Mouse (Mus musculus): Measurements from ENCODE around the gene Pou3f3. TPM values are rescaled to one million over a fixed set of nuclear protein-coding genes. Genes with fewer than 3 reads are reported as not detected.

The Pou3f3 gene
- polyA plus RNA-seq, 1 experiment from 2014 or later, result 52.0 TPM

DNA sequence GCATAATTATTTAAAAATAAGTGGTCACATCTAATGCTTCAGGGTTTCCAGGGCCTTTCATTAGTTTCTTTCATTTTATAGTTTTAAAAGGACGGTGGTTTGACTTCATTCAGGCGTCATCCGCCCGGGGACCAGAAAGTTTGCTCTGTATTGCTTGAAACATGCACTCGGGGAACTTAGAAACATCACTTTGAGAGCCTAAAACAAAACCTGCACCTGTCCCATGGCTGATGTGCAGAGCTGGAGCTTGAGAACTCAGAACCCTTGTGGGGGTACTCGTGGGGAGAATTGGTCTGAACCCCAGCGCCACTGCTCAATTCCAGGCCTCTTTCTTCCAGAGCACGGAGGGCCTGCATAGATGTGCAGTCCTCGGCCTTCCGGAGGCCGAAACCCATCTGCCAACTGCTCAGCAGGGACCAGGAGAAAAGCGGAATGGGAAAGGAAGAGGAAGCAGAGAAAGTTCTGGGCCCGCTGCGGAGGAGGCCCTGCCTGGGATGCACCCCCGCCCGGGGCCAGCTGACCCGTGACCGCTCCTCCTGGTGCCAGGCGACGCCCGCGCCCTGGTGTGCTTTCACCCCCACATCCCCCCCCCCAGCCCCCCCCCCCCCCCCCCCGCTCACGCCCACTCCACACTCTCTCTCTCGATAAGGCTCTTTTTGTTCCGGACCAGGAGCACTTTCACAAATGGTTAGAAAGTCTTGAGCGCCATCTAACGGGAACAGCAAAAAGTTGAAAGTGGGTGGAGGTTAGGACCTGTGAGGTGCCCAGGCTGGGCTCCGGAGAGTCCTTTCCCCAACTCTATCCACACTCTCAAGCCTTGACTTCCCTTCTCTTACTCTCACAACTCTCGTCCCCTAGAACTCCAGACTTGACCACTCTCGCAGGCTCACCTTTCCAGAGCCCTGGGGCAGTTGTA, 18.7 kb downstream of the Pou3f3 start:
- under 1% methylated on average over 24 of the region's 31 CpGs for WGBS
- no peaks in the 10 kb centered on the region for H3K9me3 ChIP-seq
- H3K36me3 ChIP-seq, result no peaks in the 10 kb centered on the region
- H3K4me1 ChIP-seq, result peaks cover 50% of the 10 kb centered on the region
- H3K9ac ChIP-seq (replicated peaks), result peak overlapping the region; percentile 65
- H3K4me3 ChIP-seq, result peak overlapping the region; percentile 56
- H3K27me3 ChIP-seq, result no peaks in the 10 kb centered on the region
- peak; percentile 63 for ATAC-seq (replicated peaks)
- peak overlapping the region; percentile 89 for H3K27ac ChIP-seq (replicated peaks)
- H3K4me2 ChIP-seq (replicated peaks), result peak overlapping the region; percentile 60

DNA sequence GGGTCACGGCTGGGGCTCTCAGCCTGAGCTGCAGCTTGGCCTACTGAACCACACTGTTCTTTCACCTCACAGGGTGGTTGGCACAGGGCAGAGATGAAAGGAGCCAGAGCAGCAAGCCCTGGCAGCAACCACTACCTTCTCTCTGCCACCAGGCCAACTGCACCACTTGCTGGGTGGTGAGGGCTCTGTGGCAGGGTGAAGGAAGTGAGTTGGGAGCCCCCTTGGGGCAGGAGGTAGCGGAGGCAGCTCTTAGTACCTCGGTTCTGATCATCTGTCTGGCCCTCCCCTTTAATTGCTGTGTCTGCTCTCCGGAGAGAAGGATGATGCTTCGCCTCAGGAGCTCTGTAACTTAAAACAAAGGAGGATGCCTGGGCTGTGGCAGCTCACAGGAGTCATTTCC, 23.0 kb downstream of the Pou3f3 start:
- Histone ChIP-seq H3K27ac (replicated peaks) (peak overlapping the region; percentile 31; the same call in 1 of the 2 replicates), H3K4me2 (replicated peaks) (no peak overlapping the region), H3K9ac (replicated peaks) (no peak overlapping the region), H3K36me3 (no peaks in the 10 kb centered on the region), H3K4me3 (no peak overlapping the region), H3K27me3 (no peaks in the 10 kb centered on the region), H3K9me3 (no peaks in the 10 kb centered on the region), H3K4me1 (peaks cover 20% of the 10 kb centered on the region)
- peak; percentile 52 for ATAC-seq (replicated peaks)
- WGBS, result 15% methylated on average over 5 of the region's 5 CpGs

DNA sequence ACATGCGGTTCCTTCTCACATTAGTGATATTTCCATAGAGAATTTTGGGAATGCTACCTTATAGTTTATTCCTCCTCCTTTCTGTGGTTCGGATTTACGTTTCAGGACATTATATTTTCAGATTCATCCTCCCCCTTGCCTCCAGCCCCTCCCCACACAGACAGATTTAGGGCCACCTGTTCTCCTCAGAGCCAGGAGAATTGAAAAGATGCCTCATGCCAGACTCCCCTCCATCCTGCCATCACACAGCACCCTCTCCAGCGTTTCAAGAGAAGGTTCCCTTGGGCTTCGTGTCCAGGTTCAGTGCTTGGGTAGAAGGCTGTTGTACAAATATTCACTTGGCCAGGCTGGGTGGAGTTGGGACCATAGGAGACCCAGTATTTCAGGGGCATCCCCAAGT, 25.8 kb downstream of the Pou3f3 start:
- ATAC-seq (replicated peaks), result no peak
- Histone ChIP-seq H3K27ac (replicated peaks) (peak overlapping the region; percentile 33; the same call in 1 of the 2 replicates), H3K9ac (replicated peaks) (no peak overlapping the region), H3K4me1 (peaks cover 14% of the 10 kb centered on the region), H3K27me3 (no peaks in the 10 kb centered on the region), H3K36me3 (no peaks in the 10 kb centered on the region), H3K9me3 (no peaks in the 10 kb centered on the region), H3K4me3 (no peak overlapping the region), H3K4me2 (replicated peaks) (no peak overlapping the region)
- WGBS, result 59% methylated on average over 5 of the region's 5 CpGs

DNA sequence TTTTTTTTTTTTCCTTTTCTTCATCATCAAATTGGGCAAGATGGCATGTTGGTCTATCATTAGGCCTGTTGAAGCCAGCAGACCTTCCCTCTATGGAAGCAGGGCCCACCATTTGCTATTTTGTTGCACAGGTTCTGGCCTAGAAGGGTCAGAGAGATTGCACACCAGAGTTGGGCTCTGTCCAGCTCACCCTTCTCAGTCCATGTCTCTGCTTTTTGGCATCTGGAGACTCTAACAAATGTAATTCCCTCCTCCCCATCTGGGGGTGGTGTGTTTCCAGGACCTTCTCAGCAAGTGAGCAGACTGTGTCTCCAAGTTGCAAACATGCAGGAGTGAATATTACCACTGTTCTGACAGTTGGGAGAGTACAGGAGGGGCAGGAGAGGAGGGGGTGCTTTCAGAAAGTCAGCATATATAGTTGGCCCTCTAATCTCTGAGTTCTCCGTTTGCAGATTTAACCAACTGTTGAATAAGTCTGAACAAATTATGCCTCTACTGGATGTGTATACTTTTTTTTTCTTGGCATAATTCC, 28.3 kb downstream of the Pou3f3 start:
- ATAC-seq (replicated peaks), result no peak
- H3K27me3 ChIP-seq, result no peaks in the 10 kb centered on the region
- H3K4me2 ChIP-seq (replicated peaks), result no peak overlapping the region
- WGBS, result 76% methylated on average over 1 of the region's 1 CpGs
- no peaks in the 10 kb centered on the region for H3K9me3 ChIP-seq
- H3K27ac ChIP-seq (replicated peaks), result peak overlapping the region; percentile 55; the same call in 1 of the 2 replicates
- no peaks in the 10 kb centered on the region for H3K36me3 ChIP-seq
- H3K4me1 ChIP-seq, result peaks cover 6% of the 10 kb centered on the region
- H3K9ac ChIP-seq (replicated peaks), result no peak overlapping the region
- no peak overlapping the region for H3K4me3 ChIP-seq

DNA sequence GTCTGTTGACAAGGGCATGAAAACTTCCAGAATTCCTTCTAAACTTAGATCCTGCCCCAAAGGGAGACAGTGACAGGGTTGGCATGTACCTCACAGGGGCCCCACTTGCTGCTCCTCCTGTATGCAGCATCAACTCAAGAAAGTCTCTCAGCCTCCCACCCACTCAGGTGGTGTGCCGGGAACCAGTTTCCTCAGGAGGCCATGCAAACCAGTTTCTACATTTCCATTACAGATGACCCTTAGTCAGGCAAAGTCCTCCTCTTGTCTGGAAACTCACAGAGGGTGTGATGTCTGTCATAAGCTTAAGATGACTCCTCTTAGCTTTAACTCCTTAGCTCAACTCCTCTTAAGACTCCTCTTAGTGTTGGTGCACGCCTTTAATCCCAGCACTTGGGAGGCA, 29.3 kb downstream of the Pou3f3 start:
- Histone ChIP-seq H3K36me3 (no peaks in the 10 kb centered on the region), H3K27ac (replicated peaks) (no peak overlapping the region), H3K4me2 (replicated peaks) (no peak overlapping the region), H3K9me3 (no peaks in the 10 kb centered on the region), H3K4me3 (no peak overlapping the region), H3K27me3 (no peaks in the 10 kb centered on the region), H3K4me1 (0 out of 2 replicates have a peak, but pooled peaks cover 2% of the 10 kb centered on the region), H3K9ac (replicated peaks) (no peak overlapping the region)
- no peak for ATAC-seq (replicated peaks)
- WGBS, result 92% methylated on average over 2 of the region's 2 CpGs

DNA sequence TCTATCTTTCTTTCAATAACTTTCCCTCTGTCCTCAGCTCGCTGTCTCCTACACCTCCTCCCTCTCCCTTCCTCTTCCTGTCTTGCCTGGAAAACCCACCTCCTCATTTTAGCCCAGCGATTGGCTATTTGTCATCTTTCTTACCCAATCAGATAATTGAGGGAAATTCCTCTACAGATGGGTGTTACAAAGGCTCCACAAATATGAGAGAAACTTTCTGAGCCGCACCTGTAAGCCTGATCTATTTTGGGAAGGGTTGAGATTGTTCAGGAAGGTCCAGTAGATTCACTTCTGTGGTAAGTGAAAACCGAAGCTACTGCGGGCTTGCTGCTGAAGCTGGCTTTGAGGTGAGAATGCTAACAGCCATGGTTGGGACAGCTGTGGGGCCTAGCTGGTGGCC, 31.6 kb downstream of the Pou3f3 start:
- Histone ChIP-seq H3K9ac (replicated peaks) (no peak overlapping the region), H3K9me3 (no peaks in the 10 kb centered on the region)
- ATAC-seq (replicated peaks), result no peak

DNA sequence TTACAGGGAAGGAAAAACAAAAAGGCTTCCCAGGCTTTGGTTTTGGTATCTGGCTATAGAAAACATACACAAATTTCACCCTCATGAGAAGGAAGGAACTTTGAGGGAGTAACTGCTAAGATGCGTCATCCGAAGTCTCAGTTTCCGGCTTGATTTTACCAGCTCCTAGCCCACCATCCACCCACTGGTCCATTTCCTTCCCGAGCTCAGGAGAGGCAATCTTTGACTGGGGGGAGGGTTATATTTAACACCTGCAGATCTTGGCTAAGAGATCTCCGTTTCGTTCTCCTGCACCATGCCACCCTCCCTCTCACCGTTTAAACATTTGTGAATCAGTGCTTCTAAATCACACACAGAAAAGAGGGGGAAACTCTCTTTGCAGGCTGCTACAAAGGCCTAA, 32.1 kb downstream of the Pou3f3 start:
- ATAC-seq (replicated peaks), result no peak
- no peaks in the 10 kb centered on the region for H3K9me3 ChIP-seq
- H3K27ac ChIP-seq (replicated peaks), result no peak overlapping the region
- H3K4me3 ChIP-seq, result no peak overlapping the region
- no peaks in the 10 kb centered on the region for H3K36me3 ChIP-seq
- H3K27me3 ChIP-seq, result no peaks in the 10 kb centered on the region
- H3K4me2 ChIP-seq (replicated peaks), result no peak overlapping the region
- no peaks in the 10 kb centered on the region for H3K4me1 ChIP-seq
- 57% methylated on average over 7 of the region's 7 CpGs for WGBS
- H3K9ac ChIP-seq (replicated peaks), result no peak overlapping the region

More for the DNA sequence above, 31.6 kb downstream of the Pou3f3 start:
- Histone ChIP-seq H3K4me3 (no peak overlapping the region), H3K4me1 (no peaks in the 10 kb centered on the region), H3K27me3 (no peaks in the 10 kb centered on the region), H3K4me2 (replicated peaks) (no peak overlapping the region), H3K36me3 (no peaks in the 10 kb centered on the region), H3K27ac (replicated peaks) (no peak overlapping the region)
- WGBS, result 84% methylated on average over 5 of the region's 5 CpGs

DNA sequence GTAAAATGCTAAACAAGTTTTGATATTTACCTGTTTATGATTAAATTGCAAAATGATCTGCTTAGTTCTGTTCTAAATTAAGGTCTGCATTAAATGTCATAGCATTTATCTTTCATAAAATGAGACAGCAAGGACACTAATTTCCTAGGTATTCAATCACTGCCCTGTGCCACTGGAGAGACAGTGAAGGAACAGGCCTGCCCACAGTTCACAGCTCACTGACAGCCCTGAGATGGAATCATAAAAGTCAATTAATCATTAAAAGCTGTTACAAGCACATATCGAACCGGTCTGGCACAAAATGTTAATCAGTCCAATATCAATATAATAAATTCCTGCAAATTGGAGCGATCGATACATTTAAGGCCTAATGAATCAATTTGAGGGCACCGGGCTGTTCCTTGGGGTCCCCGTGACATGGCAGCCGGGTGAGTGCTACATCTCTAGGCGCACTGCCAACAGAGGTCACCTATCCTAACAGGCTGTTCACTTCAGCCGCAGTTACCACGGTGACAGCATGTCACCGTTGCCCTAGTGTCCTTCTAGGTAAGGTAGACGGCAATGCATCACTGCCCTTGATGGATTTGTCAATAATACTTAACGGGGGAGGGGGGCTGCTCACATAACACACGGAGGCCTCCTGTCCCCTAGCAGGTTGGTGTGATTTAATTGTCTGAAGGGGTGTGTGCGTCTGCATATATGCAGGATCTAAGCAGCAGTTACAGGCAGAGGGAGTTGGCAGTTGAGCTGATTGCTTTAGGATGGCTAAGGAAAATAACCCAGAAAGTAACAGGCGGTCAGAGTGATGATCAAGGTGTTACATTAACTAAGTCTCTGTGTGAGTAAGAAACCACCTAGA, 46.0 kb downstream of the Pou3f3 start:
- H3K36me3 ChIP-seq, result no peaks in the 10 kb centered on the region
- WGBS, result 71% methylated on average over 16 of the region's 16 CpGs
- H3K4me3 ChIP-seq, result no peak overlapping the region
- no peak overlapping the region for H3K4me2 ChIP-seq (replicated peaks)
- H3K4me1 ChIP-seq, result 0 out of 2 replicates have a peak, but pooled peaks cover 5% of the 10 kb centered on the region
- H3K27ac ChIP-seq (replicated peaks), result no peak overlapping the region
- no peak; the same call in 1 of the 2 replicates for ATAC-seq (replicated peaks)
- no peak overlapping the region for H3K9ac ChIP-seq (replicated peaks)
- no peaks in the 10 kb centered on the region for H3K27me3 ChIP-seq
- no peaks in the 10 kb centered on the region for H3K9me3 ChIP-seq

DNA sequence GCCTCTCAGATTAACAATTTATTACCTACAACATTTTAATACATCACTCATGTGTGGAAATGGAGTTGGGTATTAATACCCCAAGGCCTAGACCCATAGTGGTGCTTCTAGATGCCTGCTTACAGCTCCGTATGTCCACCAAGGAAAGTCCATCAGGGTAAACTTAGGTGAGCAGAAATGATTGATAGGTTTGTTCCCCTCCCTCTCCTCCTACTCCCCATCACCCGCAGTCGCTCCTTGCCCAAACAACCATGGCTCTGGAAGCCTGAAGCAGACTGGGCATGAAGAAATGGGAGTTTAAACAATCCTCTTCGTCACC, 46.6 kb downstream of the Pou3f3 start:
- H3K4me1 ChIP-seq, result 0 out of 2 replicates have a peak, but pooled peaks cover 5% of the 10 kb centered on the region
- ATAC-seq (replicated peaks), result no peak
- H3K4me3 ChIP-seq, result no peak overlapping the region
- no peak overlapping the region for H3K4me2 ChIP-seq (replicated peaks)
- H3K9ac ChIP-seq (replicated peaks), result no peak overlapping the region
- 87% methylated on average over 4 of the region's 4 CpGs for WGBS
- no peaks in the 10 kb centered on the region for H3K9me3 ChIP-seq
- no peaks in the 10 kb centered on the region for H3K27me3 ChIP-seq
- no peak overlapping the region for H3K27ac ChIP-seq (replicated peaks)
- H3K36me3 ChIP-seq, result no peaks in the 10 kb centered on the region

DNA sequence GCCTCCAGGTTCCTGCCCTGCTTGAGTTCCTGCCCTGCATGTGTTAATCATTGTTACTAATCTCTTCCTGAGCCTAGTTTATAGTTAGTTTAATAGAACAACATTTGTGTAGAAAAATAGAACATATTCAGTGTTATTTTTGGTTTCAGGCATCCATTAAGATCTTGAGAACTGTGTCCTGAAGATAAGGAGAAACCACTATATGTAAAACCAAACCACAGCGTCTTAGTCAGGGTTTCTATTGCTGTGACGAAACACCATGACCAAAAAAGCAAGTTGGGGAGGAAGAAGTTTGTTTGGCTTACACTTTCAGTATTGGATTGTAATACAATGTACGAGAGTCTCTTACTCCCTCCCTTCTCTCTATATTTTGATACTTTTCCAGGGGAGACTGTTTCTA, 49.5 kb downstream of the Pou3f3 start:
- no peak overlapping the region for H3K27ac ChIP-seq (replicated peaks)
- ATAC-seq (replicated peaks), result no peak
- H3K9me3 ChIP-seq, result no peaks in the 10 kb centered on the region
- H3K4me3 ChIP-seq, result no peak overlapping the region
- 83% methylated on average over 3 of the region's 3 CpGs for WGBS
- H3K36me3 ChIP-seq, result no peaks in the 10 kb centered on the region
- H3K9ac ChIP-seq (replicated peaks), result no peak overlapping the region
- H3K27me3 ChIP-seq, result no peaks in the 10 kb centered on the region
- no peak overlapping the region for H3K4me2 ChIP-seq (replicated peaks)
- 0 out of 2 replicates have a peak, but pooled peaks cover 5% of the 10 kb centered on the region for H3K4me1 ChIP-seq

DNA sequence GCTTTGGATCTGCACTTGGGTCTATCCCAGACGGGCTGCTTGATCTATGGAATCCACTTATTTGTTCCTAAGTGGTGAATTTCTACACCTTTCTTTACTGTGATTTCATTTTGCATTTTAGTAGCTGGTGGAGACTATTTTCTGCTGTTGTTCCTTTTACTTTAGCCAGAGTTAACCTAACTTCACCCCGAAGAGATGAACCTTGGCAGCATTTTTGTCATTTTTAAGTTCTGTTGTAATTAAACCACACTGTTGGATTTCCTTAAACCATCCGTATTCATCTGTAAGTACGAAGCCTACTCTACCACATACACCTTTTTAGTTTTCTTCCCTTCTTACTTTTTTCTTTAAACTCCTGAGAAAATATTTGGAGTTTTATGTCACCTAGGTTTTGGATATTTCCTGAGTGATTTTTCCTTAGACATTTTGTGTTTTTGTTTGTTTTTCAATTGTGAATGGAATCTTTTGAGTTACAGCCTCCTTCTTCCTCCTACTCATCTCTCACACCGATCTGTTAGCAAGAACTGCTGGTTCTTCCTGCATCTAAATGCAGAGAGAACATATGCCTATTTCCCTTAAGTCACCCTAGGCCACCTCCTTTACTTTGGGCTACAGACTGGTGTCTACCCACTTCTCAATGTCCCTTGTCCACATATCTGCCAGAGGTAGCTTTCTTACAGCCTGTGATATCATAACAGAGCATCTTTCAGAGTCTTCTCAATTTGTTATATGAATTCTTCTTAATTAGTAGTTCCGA, 54.1 kb downstream of the Pou3f3 start:
- Histone ChIP-seq H3K4me1 (no peaks in the 10 kb centered on the region), H3K36me3 (no peaks in the 10 kb centered on the region), H3K4me2 (replicated peaks) (no peak overlapping the region), H3K9me3 (no peaks in the 10 kb centered on the region), H3K4me3 (no peak overlapping the region), H3K27me3 (no peaks in the 10 kb centered on the region), H3K27ac (replicated peaks) (no peak overlapping the region), H3K9ac (replicated peaks) (no peak overlapping the region)
- ATAC-seq (replicated peaks), result no peak
- WGBS, result 86% methylated on average over 6 of the region's 6 CpGs

Measured in forebrain, embryonic 15.5 days (tissue).